Mouse (Mus musculus): ENCODE measurements at regions not wholly inside any gene's neighbourhood (a gene's known extent, or its start where the extent isn't known, plus 50 kb on each side); places are given as distances from the start of the nearest gene placed in this dataset.

DNA sequence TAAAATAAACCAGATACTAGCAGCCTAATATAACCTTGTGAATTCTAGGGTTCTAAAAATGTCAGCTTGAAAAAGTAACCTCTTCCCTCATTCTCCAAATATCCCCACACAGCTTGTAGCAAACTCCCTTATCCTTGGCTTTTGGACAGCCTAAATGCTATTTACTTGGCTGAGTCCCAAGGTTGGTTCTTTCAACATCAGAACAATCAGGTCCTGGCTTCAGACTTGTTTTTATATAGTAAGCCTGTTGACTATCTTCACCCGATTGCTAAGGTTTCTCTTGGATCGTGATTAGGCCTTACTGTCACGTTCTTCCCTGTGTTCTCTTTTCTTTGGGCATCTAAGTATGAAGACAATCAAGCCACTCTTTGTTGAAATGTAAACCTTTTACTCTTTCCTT lies 174.1 kb upstream of the Avpr1a start:
- H3K4me3 ChIP-seq, result no peak overlapping the region
- H3K27ac ChIP-seq, result no peak overlapping the region
- intact Hi-C loops (cut with DNase I), result no loop called here
- no peak for TF ChIP-seq CTCF (IDR thresholded peaks at IDR 0.05)
- DNase-seq (ENCODE audit: extremely low spot score in 1 of 2, low spot score in 2 of 2), result no peak

DNA sequence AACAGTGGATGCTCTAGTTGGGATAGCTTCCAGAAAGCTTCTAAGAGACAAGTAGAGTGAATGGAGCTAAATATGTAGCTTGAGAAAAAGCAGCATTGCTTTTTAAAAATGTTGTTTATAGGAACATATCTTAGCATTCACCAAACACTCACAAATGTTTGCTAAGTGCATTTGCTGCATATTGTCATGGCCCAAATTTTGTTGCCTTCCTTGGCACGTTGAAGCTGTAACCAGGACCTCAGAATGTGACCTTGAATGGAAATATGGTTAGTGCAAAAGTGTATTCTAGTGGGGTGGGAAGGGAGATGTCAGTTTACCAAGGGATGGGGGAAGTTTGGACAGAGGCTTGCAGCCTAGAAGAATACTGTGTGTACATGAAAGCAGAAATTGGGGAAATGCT lies 166.9 kb upstream of the Rxylt1 start:
- no peak for DNase-seq (ENCODE audit: extremely low spot score in 1 of 2, low spot score in 2 of 2)
- Histone ChIP-seq H3K27ac (no peak overlapping the region), H3K4me3 (no peak overlapping the region)
- intact Hi-C loops (cut with DNase I), result no loop called here
- TF ChIP-seq CTCF (IDR thresholded peaks at IDR 0.05), result no peak

DNA sequence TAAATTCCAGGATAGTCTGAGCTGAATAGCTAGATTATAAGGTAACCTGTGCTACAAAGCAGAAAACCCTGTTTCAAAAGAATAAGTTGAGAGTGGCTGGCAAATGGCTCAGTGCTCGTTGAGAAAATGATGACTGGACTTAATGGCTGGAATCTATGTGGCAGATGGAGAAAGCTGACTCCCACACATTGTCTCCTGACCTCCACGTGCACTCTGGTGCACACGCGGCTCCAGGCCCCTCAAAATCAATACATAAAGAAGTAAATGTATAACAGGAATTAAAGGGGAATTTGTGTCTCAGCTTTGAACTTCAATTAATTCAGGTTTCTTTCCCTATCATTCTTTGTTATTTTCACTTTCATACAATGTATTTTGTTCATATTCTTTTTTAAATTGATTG lies 162.2 kb upstream of the Rxylt1 start:
- Histone ChIP-seq H3K4me3 (no peak overlapping the region), H3K27ac (no peak overlapping the region)
- no peak for TF ChIP-seq CTCF (IDR thresholded peaks at IDR 0.05)
- no peak for DNase-seq (ENCODE audit: extremely low spot score in 1 of 2, low spot score in 2 of 2)
- intact Hi-C loops (cut with DNase I), result no loop called here

DNA sequence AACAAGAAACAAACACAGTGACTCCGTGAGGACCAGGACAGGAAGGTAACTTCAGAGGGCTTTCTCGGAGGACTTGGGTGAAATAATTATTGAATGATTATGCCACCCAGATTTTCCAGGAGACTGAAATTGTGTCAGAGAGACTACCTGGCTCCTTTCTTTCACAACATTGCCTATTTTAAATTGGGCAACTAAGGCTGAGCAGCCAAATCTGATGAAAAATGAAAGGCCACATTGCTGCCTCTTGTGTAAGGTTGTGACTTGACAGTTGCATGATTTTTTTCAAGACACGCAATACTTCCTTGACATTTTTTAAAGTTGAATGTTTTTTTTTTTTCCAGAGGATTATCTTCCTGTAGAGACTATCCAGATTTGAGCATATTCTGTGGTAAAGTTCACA lies 161.5 kb upstream of the Rxylt1 start:
- TF ChIP-seq CTCF (IDR thresholded peaks at IDR 0.05), result no peak
- no peak for DNase-seq (ENCODE audit: extremely low spot score in 1 of 2, low spot score in 2 of 2)
- no peak overlapping the region for H3K27ac ChIP-seq
- no peak overlapping the region for H3K4me3 ChIP-seq
- intact Hi-C loops (cut with DNase I), result no loop called here

DNA sequence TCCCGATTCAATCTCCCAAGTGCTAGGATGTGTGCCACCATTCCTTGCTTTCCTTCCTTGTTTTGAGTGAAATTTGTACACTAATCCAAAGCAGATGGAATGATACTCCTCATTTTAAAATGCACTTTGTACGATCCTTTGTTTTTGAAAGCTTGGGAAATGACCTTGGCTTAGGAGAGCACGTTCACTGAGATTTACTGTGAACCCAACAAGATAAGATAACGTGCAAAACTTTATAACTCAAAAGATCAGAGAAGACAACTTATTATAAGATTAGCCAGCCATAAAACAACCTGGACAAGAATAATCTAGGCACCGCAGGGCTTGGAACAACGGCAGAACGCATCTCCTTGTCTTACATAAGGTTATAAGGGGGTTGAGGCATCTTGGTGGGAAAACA lies 134.6 kb upstream of the Rxylt1 start:
- no peak overlapping the region for H3K27ac ChIP-seq
- no peak for TF ChIP-seq CTCF (IDR thresholded peaks at IDR 0.05)
- DNase-seq (ENCODE audit: extremely low spot score in 1 of 2, low spot score in 2 of 2), result no peak
- intact Hi-C loops (cut with DNase I), result no loop called here
- no peak overlapping the region for H3K4me3 ChIP-seq

DNA sequence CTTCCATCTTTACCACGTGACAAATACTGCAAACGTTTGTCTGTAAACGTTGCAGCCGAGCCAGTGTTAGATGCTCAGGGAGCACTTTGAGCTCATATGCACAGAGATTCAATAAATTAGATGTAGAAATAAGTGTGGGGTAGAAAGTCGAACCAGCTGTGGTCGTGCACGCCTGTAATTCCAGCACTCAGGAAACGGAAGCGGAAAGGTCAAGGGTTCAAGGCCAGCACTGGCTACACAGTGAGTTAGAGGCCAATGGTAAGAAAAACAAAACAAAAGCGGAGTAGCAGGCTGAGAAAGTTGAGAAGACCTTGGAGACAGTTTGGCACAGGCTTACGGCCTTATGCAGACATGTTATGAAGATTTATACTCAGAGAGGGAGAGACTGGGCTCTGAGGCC lies 133.6 kb upstream of the Rxylt1 start:
- Histone ChIP-seq H3K27ac (no peak overlapping the region), H3K4me3 (no peak overlapping the region)
- intact Hi-C loops (cut with DNase I), result no loop called here
- DNase-seq (ENCODE audit: extremely low spot score in 1 of 2, low spot score in 2 of 2), result no peak
- TF ChIP-seq CTCF (IDR thresholded peaks at IDR 0.05), result no peak

DNA sequence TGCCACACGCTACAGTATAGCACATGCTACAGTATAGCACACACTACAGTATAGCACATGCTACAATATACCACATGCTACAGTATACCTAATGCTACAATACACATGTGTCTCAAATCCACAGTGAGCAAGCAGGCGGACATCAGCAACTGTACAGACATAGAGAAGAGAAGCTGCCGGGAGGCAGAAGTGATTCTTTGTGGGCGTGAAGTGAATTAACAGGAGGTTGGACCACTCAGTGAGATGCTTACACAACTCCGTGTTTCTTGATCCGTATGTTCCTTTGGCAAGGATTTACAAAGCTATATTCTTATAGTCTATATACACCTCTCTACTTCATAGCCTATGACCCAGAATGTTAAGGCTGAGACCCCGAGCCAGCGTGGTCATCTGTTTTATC lies 128.5 kb upstream of the Rxylt1 start:
- intact Hi-C loops (cut with DNase I), result no loop called here
- Histone ChIP-seq H3K4me3 (no peak overlapping the region), H3K27ac (no peak overlapping the region)
- DNase-seq (ENCODE audit: extremely low spot score in 1 of 2, low spot score in 2 of 2), result no peak
- TF ChIP-seq CTCF (IDR thresholded peaks at IDR 0.05), result no peak

DNA sequence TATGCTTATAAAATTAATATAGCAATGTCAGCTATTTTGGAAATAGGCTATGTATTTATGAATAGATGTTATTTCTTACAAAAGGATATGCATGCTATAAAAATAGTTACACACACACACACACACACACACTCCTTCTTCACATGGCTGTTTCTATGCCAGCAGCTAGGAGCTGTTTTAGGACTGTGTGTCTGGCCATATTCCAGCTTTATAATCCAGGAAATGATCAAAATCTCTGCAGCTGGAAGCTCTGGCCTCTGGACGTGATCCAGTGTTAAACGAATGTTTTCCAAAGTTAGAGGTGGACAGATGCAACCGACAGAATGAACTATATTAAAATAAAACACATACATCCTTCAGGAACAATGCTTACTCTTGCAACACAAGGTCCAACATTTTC lies 125.9 kb upstream of the Rxylt1 start:
- no peak for DNase-seq (ENCODE audit: extremely low spot score in 1 of 2, low spot score in 2 of 2)
- no peak overlapping the region for H3K27ac ChIP-seq
- H3K4me3 ChIP-seq, result no peak overlapping the region

DNA sequence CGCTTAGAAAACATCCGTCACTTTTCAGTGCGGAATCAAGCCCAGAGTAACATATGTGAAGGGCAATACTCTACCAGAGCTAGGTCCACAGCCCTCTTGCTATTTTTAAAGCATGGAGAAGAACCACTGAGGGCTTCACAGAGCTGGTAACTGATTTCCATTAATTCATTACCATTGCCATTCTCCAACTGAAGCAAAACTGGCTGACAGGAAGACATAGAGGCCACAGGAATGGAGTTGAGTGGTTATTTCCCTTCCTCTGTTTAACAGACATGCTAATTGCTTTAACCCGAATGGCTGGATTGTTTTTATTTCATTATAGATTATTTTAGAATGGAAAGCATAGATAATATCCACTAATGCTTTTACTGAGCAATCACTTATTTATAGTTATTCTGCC lies 120.4 kb upstream of the Rxylt1 start:
- Histone ChIP-seq H3K4me3 (no peak overlapping the region), H3K27ac (no peak overlapping the region)
- no peak for TF ChIP-seq CTCF (IDR thresholded peaks at IDR 0.05)
- no peak for DNase-seq (ENCODE audit: extremely low spot score in 1 of 2, low spot score in 2 of 2)
- intact Hi-C loops (cut with DNase I), result no loop called here

More for the DNA sequence above, 125.9 kb upstream of the Rxylt1 start:
- TF ChIP-seq CTCF (IDR thresholded peaks at IDR 0.05), result no peak
- intact Hi-C loops (cut with DNase I), result no loop called here

DNA sequence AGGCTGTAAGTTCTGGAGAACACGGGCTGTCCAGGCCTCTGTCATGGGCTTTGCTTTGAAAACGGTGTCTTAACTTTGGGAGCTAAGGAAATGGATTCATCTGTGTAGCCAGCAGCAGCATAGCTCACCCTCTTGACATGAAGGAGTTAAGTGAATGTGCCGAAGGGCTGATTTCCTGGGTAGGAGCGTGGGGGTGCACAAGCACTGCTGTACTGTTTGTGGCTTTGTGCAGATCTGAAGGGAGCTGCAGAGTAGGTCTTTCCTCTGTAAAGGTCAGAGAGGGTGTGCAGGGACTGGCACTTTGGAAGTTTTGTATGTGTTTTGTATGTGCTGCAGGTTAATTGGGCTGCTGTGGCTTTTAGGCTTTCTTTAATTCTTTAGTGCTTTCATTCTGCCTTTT lies 102.6 kb upstream of the Rxylt1 start:
- Histone ChIP-seq H3K27ac (no peak overlapping the region), H3K4me3 (no peak overlapping the region)
- TF ChIP-seq CTCF (IDR thresholded peaks at IDR 0.05), result no peak
- DNase-seq (ENCODE audit: extremely low spot score in 1 of 2, low spot score in 2 of 2), result no peak
- intact Hi-C loops (cut with DNase I), result no loop called here

DNA sequence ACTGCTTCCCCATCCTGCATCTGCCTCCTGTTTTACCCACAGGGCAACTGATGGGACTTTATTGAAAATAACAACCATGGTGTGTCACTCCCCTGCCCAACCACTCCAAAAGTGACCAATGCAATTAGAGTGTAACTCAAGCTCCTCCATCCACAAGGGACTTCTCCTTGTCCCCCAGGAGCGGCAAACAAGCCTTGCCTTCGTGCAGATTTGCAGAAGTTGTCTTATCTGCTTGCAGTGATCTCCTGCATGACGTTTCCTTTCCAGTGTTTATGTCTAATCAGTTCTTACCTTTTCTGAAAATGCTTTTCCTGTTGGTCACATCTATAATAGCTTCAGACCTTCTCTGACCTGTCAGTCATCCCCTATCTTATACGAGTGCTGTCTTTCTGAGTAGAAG lies 100.5 kb upstream of the Rxylt1 start:
- no peak for TF ChIP-seq CTCF (IDR thresholded peaks at IDR 0.05)
- intact Hi-C loops (cut with DNase I), result no loop called here
- no peak for DNase-seq (ENCODE audit: extremely low spot score in 1 of 2, low spot score in 2 of 2)

DNA sequence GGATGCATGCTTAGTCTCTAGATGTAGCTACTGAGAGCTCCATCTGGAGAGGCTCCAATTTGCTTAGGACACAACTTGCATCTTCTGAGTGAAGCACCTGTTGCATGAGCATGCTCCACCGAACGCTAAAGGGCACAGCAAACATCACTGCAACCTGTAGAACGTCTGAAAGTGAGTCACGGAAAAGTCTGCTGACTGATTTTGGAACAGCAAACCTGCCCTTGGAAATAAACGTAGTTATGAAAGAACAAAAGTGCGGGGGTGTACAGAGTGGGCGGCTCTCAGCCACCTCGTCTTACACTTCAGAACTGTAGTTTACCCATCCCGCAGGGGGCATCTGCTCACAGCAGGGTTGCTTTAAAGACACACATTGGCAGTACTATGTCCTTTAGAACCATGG lies 97.0 kb upstream of the Rxylt1 start:
- Histone ChIP-seq H3K4me3 (no peak overlapping the region), H3K27ac (no peak overlapping the region)
- no peak for DNase-seq (ENCODE audit: extremely low spot score in 1 of 2, low spot score in 2 of 2)
- intact Hi-C loops (cut with DNase I), result no loop called here
- TF ChIP-seq CTCF (IDR thresholded peaks at IDR 0.05), result no peak; the same call in 1 of the 2 replicates

More for the DNA sequence above, 100.5 kb upstream of the Rxylt1 start:
- H3K4me3 ChIP-seq, result no peak overlapping the region
- H3K27ac ChIP-seq, result no peak overlapping the region

DNA sequence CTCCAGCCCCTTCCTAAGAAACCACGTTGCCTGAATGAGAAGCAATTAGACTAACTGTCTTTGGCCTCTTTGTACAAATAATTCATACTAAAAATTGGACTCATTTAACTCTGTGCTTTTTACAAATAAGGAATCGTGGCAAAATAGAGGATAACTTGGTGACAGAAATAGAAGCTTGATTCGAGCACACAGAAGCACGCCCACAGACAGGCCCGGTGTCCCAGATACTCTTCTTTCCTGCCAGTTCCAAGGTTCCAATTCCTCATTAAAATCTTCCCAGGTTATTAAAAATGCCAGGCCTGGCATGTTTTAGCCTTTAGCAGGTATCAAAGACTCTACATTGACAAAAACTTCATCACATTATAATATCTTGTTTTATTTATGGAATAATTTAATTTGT lies 96.2 kb upstream of the Rxylt1 start:
- intact Hi-C loops (cut with DNase I), result no loop called here
- H3K27ac ChIP-seq, result peak overlapping the region; percentile 40; the same call in 1 of the 2 replicates
- TF ChIP-seq CTCF (IDR thresholded peaks at IDR 0.05), result no peak
- DNase-seq (ENCODE audit: extremely low spot score in 1 of 2, low spot score in 2 of 2), result peak; percentile 17
- H3K4me3 ChIP-seq, result no peak overlapping the region

Data from left cerebral cortex, adult 2 months (tissue).